Mouse (Mus musculus) T-cell, adult 2 months (primary cell): Measurements from ENCODE around the gene Eipr1.
"Not testable (repeated sequence)": the region's sequence is repeated elsewhere in the genome, so short reads cannot be mapped to it uniquely, and the experiment has no call there.

Experiments used
- DNase-seq: peaks from one replicate; pipeline ENCODE4 v3.0.0; 2022; ENCODE audit warnings: low spot score

Gene Eipr1

DNA sequence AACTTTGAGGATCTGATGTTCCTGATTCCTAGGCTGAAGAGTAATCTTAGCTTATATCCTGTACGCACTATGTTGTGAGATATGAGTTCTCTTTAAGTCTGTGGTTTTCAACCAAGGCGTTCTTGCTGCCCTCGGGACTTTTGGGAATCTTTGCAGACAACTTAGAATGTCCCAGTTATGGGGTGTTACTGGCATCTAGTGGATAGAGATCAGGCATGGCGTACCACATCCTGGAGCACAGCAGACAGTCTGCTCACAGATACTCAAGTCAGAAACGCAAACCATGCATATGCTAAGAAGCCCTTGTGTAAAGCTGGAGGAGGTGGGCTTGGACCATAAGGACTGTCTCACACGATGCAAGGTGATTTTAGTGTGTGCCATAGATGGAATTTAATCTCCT lies 136.1 kb downstream of the Eipr1 start:
- DNase-seq, result no peak

- no peak for DNase-seq
These were observed 137.6 kb downstream of the Eipr1 start for GRCm38 (mm10) chr12:28889068-28889674.

- DNase-seq, result no peak
These were observed 139.9 kb downstream of the Eipr1 start for GRCm38 (mm10) chr12:28891523-28891922.

DNA sequence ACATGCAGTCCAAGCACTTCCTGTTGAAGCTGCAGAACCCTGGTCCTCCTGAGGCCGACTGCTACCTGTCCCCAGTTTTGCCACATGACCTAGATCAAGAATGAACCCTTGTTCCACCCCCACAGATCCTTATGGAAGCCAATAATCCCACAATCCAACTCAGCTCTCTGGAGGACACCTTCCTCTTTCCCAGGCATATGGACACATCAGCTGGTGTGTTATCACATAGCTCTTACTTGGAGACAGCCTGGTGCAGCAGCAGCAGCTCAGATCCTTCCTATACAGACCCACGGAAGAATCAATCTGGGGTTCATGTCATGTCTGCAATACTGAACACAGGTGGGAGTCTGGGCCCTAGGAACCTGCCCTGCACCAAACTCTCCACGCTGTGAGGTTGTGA lies 145.0 kb downstream of the Eipr1 start:
- no peak for DNase-seq

GRCm38 (mm10) chr12:28898307-28898706 lies 146.7 kb downstream of the Eipr1 start:
- DNase-seq, result no peak

DNA sequence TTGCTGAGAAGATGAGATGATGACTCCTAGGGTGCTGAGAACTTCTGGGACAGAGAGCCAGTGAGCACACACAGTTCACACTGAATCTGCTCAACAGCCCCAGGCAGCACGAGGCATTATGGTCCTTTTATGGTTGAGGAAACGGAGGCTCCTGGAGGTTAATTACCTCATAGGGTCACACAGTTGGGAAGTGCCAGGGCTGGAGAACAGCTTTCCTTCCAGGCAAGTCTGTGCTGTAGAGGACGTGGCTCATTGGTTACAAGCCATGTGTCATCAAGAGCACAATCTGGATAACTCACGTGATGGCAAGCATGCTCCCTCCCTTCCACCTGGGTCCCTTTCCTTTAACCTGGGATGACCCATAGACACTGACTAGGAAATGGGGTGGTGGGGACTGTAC lies 148.1 kb downstream of the Eipr1 start:
- no peak for DNase-seq

GRCm38 (mm10) chr12:28900341-28900740 lies 148.7 kb downstream of the Eipr1 start:
- no peak for DNase-seq

- DNase-seq, result no peak
These were observed 150.5 kb downstream of the Eipr1 start for GRCm38 (mm10) chr12:28902132-28902531.

DNA sequence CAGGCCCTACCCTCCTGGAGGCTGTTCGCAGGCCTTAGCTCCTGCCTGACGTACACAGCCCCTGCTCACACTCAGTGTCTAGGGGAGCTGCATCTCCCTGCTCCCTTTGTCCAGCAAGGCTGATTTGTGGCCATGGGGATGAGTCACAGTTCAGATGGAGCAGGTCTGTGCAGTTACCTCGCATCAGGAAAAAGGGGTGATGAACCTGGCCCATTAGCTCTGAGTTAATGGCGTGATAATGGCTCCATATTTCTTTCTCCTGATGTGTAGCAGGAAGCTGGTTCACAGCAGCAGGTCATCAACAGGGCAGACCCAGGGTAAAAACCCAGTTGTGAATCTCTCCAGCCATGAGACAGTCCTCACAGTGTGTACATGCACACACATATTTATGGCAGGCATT lies 151.5 kb downstream of the Eipr1 start:
- no peak for DNase-seq

GRCm38 (mm10) chr12:28905486-28905885 lies 153.9 kb downstream of the Eipr1 start:
- no peak for DNase-seq

- no peak for DNase-seq
These were observed 154.4 kb downstream of the Eipr1 start for GRCm38 (mm10) chr12:28906016-28906415.

DNA sequence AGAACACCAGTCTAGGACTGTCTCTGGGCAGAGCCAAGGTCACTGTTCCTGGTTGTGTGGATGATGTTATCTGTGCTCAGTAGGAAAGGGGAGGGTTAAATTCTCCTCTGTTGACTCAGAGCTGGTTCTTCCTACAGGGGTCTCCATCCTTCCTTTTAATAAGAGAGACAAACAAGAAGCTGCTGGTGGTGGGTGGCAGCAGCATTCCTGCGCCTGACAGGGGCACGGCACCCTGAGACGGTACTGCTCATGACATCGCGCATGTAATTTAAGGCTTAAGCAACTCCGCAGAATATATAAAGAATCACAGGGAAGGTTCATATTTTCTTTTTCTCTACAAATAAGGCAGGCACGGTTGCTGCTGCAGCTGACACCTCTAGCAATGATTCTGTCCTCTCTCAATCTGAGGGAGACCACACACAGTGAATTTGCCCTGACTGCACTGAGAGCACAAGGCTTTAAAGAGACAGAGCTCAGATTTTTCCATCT lies 155.2 kb downstream of the Eipr1 start:
- no peak for DNase-seq

DNA sequence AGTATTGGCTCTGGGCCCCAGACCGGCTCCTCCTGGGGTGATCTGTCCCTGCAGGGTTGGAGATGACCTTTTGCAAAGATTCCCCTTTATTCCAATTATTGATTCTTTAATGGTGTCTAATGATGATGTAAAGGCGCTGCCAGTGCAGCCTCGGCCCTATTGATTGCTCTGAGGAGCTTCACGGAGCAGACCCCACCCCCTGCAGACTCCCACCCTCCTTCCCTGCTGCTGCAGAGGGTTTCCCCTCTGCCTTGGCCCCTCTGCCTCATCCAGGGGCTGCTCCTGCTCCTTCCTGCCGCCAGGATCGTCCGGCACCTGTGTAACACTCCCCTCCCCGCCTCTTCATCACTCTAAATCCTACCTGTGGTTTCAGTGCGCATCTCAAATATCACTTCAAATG lies 156.2 kb downstream of the Eipr1 start:
- DNase-seq, result no peak

DNA sequence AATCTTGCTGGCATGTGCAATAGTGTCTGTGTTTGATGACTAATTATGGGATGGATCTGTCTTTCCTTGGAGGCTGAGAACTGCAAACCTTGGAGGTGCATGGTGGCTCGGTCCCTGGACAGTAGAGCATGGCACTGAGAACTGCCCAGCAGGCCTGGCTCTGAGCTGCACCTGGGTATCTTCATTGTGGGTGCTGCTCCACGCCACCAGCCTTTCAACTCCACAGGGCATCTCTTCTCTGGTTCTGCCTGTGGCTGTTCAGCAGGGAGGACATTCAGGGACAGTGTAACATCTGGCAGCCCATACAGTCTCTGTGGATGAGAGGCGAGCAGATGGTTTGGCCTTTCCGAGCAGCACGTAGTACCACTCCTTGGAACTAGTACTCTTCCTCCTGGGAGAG lies 158.2 kb downstream of the Eipr1 start:
- DNase-seq, result no peak

- DNase-seq, result no peak
These were observed 159.0 kb downstream of the Eipr1 start for GRCm38 (mm10) chr12:28910568-28910967.

GRCm38 (mm10) chr12:28912351-28912936 lies 160.8 kb downstream of the Eipr1 start:
- DNase-seq, result no peak

GRCm38 (mm10) chr12:28913099-28913498 lies 161.5 kb downstream of the Eipr1 start:
- no peak for DNase-seq

- not testable (repeated sequence) for DNase-seq
These were observed 162.5 kb downstream of the Eipr1 start for GRCm38 (mm10) chr12:28914056-28914455.
